Mouse (Mus musculus) stomach, embryonic 14.5 days (tissue): ENCODE measurements at regions not wholly inside any gene's neighbourhood (a gene's known extent, or its start where the extent isn't known, plus 50 kb on each side); places are given as distances from the start of the nearest gene placed in this dataset.
A peak's percentile ranks its signal among the peaks of the same experiment; 100 is the strongest.

Source experiments
- ATAC-seq: fragments of 200-750 bp; cut with Nextera tagmentation; 2 replicates; pipeline ENCODE4 v1.8.0; 2017; ENCODE audit warnings: low read depth, moderate TSS enrichment; ENCODE audit not compliant: insufficient number of reproducible peaks, insufficient read depth, low FRiP score
- H3K27ac ChIP-seq: fragments of 300-500 bp; sonication (generic); 2 replicates; pipeline ENCODE4 v1.5.1; 2014; ENCODE audit warnings: mild to moderate bottlenecking, low read length, moderate library complexity, mixed read lengths
- H3K27me3 ChIP-seq: fragments of 300-500 bp; sonication (generic); 2 replicates; pipeline ENCODE4 v1.6.1; 2014; ENCODE audit warnings: low read length, control low read depth, mixed read lengths; ENCODE audit not compliant: control insufficient read depth, insufficient read depth
- H3K36me3 ChIP-seq: fragments of 300-500 bp; sonication (generic); 2 replicates; pipeline ENCODE4 v1.6.1; 2014; ENCODE audit warnings: mild to moderate bottlenecking, control low read depth, low read length, moderate library complexity, mixed read lengths; ENCODE audit not compliant: control insufficient read depth, insufficient read depth
- H3K4me1 ChIP-seq: fragments of 300-500 bp; sonication (generic); 2 replicates; pipeline ENCODE4 v1.6.1; 2014; ENCODE audit warnings: low read length, control low read depth, mixed read lengths; ENCODE audit not compliant: control insufficient read depth, insufficient read depth
- H3K4me2 ChIP-seq: fragments of 300-500 bp; sonication (generic); replicated peaks from 2 replicates; pipeline ENCODE4 v1.6.1; 2014; ENCODE audit warnings: low read depth, low read length, control low read depth
- H3K4me3 ChIP-seq: fragments of 300-500 bp; sonication (generic); 2 replicates; pipeline ENCODE4 v1.5.1; 2014; ENCODE audit warnings: low read depth, low read length, control low read depth
- H3K9ac ChIP-seq: fragments of 300-500 bp; sonication (generic); replicated peaks from 2 replicates; pipeline ENCODE4 v1.6.1; 2014; ENCODE audit warnings: low read depth, mild to moderate bottlenecking, control low read depth, low read length, moderate library complexity, mixed read lengths
- H3K9me3 ChIP-seq: fragments of 300-500 bp; sonication (generic); 2 replicates; pipeline ENCODE4 v1.6.1; 2016; ENCODE audit warnings: low read depth, low read length, control low read depth; ENCODE audit not compliant: control insufficient read depth
- WGBS: fragments of 180-500 bp; shearing (Covaris S2); extraction: QIAGEN DNeasy Blood & Tissue Kit; methylation state at CpG from one replicate; pipeline ENCODE4 v1.1.7; 2014; 5-methylcytosine and 5-hydroxymethylcytosine counted together

DNA sequence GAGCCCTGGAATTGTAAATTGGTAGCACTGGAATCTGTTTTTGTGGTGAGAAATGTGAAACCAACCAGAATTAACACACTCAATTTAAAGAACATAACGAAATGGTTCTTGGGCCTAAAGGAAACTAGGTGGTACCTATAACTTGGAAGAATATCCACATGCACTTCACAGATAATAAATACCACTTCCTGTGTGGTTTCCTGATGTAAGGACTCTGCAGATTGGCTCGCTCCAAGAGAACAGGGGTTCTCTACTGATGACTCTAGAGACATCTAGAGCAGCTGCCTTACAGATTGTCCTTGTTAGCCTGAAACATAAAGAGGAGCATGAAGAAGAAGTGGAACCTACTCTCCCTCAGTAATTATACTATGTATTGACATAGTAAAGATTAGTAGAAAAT, 238.4 kb upstream of the Gm11042 start:
- Histone ChIP-seq H3K4me3 (no peak overlapping the region), H3K4me1 (no peaks in the 10 kb centered on the region), H3K36me3 (no peaks in the 10 kb centered on the region), H3K4me2 (no peak overlapping the region), H3K9me3 (no peaks in the 10 kb centered on the region), H3K27ac (no peak overlapping the region), H3K9ac (no peak overlapping the region), H3K27me3 (no peaks in the 10 kb centered on the region)
- no peak for ATAC-seq
- 78% methylated on average over 2 of the region's 2 CpGs for WGBS

DNA sequence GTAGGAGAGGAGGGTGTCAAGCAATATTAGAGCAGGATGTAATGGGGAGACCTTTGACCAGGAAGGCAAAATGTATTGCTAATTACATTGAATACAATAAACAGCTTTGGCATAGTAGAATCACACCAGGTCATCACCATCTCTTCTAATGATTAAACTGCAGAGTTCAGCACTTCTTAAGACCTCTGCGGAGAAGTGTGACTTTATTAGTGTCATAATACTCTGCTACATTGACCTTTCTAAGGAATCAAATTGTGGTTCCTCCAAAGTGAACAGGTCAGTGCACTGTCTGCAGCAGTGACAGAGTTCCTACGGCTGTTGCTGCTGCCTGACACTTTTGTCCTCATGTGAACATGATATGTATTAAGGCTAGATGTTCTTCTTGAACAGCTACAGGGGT, 228.0 kb upstream of the Gm11042 start:
- 79% methylated on average over 2 of the region's 2 CpGs for WGBS
- no peak for ATAC-seq
- Histone ChIP-seq H3K27me3 (no peaks in the 10 kb centered on the region), H3K27ac (no peak overlapping the region), H3K36me3 (no peaks in the 10 kb centered on the region), H3K9me3 (no peaks in the 10 kb centered on the region), H3K4me3 (no peak overlapping the region), H3K4me1 (no peaks in the 10 kb centered on the region), H3K9ac (no peak overlapping the region), H3K4me2 (no peak overlapping the region)

DNA sequence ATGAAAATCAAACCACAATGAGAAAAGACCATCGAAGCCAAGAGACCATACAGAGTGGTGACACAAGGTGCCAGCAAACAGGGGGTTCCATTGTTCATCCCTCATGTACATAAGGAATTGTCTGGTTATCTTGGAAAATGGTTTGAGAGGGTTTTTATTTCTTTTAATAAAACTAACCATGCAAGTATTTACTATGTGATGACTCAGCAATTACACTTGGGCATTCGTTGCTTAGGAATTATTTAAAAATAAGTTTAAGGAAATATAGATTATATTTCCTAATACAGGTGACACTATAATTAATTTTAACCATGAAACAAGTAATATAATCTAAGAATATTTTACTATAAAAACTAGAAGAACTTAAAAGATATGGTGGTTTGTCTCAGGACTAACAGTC, 218.7 kb upstream of the Gm11042 start:
- Histone ChIP-seq H3K4me1 (no peaks in the 10 kb centered on the region), H3K27me3 (no peaks in the 10 kb centered on the region), H3K9me3 (no peaks in the 10 kb centered on the region), H3K9ac (no peak overlapping the region), H3K36me3 (no peaks in the 10 kb centered on the region), H3K4me3 (no peak overlapping the region), H3K27ac (no peak overlapping the region), H3K4me2 (no peak overlapping the region)
- ATAC-seq, result no peak
- 82% methylated on average over 2 of the region's 2 CpGs for WGBS

DNA sequence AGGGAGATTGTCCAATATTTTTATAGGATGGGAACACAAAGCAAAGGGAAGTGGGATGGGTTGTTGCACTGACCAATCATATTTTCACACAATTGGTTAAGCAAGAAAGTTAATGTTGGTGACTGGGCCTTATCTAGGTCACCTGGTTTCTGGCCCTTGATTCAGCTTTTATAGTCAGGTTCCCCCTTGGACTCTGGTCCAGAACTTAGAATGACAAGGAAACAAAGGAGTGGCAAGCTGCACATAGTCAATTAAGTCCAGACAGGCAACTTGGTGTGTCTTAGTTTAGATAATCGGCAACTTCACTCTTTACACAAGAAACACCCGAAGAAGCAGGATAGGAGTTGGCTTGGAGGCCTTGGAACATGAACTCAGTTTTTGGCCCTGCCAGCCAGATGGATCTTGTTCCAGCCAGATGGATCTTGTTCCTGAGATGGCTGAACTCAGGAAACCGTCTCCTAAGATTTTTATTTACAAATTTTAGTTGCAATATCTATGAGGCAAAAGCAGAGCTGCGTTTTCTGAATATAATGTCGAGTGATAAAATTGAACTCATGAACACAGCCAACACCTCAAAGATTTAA, 212.9 kb upstream of the Gm11042 start:
- Histone ChIP-seq H3K4me1 (no peaks in the 10 kb centered on the region), H3K27ac (peak overlapping the region; percentile 44; the same call in 1 of the 2 replicates), H3K36me3 (no peaks in the 10 kb centered on the region), H3K9ac (no peak overlapping the region), H3K4me3 (no peak overlapping the region), H3K9me3 (no peaks in the 10 kb centered on the region), H3K27me3 (no peaks in the 10 kb centered on the region), H3K4me2 (no peak overlapping the region)
- no peak for ATAC-seq
- WGBS, result 45% methylated on average over 5 of the region's 5 CpGs

DNA sequence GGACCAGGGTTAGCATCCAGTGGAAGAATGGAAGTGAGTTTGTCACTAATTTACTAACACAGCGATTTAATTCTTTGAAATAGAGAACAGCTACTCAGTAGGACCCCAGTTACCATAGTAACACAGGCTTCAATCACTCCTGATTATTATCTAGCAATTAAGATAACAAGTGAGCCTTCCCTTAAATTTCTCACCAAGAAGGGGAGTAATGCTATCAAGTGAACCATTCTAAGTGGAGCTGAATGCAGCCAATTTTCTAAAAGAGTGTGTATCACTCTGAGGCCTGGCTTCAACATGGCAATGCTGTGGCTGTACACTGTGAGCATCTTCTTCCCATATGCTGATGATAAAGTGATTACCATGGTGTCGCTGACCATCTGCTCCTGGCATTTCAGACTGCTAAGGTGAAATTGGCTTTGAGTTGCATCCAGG, 211.0 kb upstream of the Gm11042 start:
- Histone ChIP-seq H3K36me3 (no peaks in the 10 kb centered on the region), H3K4me1 (no peaks in the 10 kb centered on the region), H3K9ac (no peak overlapping the region), H3K4me2 (no peak overlapping the region), H3K4me3 (no peak overlapping the region), H3K27me3 (no peaks in the 10 kb centered on the region), H3K27ac (no peak overlapping the region), H3K9me3 (no peaks in the 10 kb centered on the region)
- WGBS, result 68% methylated on average over 2 of the region's 2 CpGs
- no peak for ATAC-seq

DNA sequence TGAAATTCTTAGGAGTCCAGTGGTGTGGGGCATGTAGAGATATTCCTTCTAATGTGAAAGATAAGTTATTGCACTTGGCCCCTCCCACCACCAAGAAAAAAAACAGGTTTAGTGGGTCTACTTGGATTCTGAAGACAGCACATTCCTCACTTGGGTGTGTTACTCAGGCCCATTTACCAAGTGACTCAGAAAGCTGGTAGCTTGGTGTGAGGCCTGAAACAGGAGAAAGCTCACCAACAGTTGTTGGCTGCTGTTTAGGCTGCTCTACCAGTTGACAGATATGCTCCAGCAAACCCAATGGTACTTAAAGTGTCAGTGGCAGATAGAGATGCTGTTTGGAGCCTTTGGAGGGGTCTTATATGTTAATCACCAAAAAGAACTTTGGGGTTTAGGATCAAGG, 207.8 kb upstream of the Gm11042 start:
- Histone ChIP-seq H3K9ac (no peak overlapping the region), H3K9me3 (no peaks in the 10 kb centered on the region), H3K27me3 (no peaks in the 10 kb centered on the region), H3K4me2 (no peak overlapping the region), H3K4me3 (no peak overlapping the region), H3K27ac (no peak overlapping the region), H3K4me1 (no peaks in the 10 kb centered on the region), H3K36me3 (no peaks in the 10 kb centered on the region)
- no peak for ATAC-seq

DNA sequence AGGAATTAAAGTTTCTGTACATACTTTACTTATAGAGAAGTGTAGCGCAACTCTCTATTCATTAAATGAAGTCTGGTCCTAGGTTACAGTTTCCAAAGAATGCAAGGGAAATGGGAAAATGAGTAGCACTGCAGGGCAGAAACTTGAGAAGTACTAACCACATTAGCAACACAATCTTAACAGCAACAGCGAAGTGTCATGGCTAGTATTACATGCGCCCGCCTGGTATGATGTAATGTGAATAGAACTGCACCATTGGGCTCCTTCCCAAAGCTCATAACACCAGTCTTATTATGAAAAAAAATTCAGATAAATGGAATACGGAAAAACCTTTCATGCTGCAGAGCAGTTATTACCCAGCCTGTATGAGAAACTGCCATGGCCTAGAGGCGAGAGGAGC, 201.8 kb upstream of the Gm11042 start:
- no peak for ATAC-seq
- no peak overlapping the region for H3K9ac ChIP-seq
- H3K27me3 ChIP-seq, result no peaks in the 10 kb centered on the region
- no peak overlapping the region for H3K4me2 ChIP-seq
- no peaks in the 10 kb centered on the region for H3K9me3 ChIP-seq
- no peaks in the 10 kb centered on the region for H3K4me1 ChIP-seq
- 89% methylated on average over 6 of the region's 6 CpGs for WGBS
- no peaks in the 10 kb centered on the region for H3K36me3 ChIP-seq
- H3K27ac ChIP-seq, result no peak overlapping the region
- H3K4me3 ChIP-seq, result no peak overlapping the region

DNA sequence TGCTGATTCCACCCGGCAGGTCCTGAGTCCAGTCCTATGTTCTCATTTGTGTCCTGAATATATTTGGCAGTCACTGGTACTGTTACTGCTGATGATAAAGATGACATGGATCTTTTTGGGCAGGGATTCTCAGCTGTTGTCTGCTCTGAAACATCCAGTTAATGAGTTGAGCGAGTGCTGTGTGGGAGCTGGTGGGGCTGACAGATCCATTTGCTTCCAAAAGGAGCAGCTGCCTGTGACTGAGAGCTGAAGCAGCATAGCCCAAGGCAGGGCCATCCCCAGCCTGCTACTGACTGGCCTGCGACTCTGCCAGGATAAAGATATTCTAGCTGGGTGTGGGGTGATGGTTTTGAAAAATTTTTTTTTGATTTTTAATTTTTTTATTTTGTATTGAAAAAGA, 200.3 kb upstream of the Gm11042 start:
- Histone ChIP-seq H3K4me3 (no peak overlapping the region), H3K4me2 (no peak overlapping the region), H3K27ac (no peak overlapping the region), H3K36me3 (no peaks in the 10 kb centered on the region), H3K4me1 (no peaks in the 10 kb centered on the region), H3K27me3 (no peaks in the 10 kb centered on the region), H3K9me3 (no peaks in the 10 kb centered on the region), H3K9ac (no peak overlapping the region)
- 54% methylated on average over 3 of the region's 3 CpGs for WGBS
- no peak for ATAC-seq

DNA sequence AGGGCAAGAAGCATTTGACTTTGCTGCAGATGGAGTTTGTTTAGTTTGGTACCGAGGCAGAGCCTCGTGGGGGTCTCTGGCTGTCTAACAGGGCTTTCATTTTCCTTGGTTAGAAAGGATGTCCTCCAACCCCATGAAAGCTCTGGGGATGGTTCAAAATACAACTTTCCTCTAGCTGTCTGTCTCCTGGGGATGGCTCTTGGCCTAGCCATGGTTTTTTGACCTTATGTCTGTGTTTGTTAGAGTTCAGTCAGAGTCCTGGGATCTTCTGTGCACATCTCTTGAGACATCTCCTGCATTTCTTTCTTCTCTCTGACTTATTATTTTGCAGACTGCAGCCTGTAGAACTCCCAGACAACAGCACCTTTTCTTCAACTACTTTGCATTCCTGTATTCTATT, 186.6 kb upstream of the Gm11042 start:
- Histone ChIP-seq H3K9ac (no peak overlapping the region), H3K9me3 (no peaks in the 10 kb centered on the region), H3K4me1 (no peaks in the 10 kb centered on the region), H3K27me3 (no peaks in the 10 kb centered on the region), H3K36me3 (no peaks in the 10 kb centered on the region), H3K4me3 (no peak overlapping the region), H3K27ac (no peak overlapping the region), H3K4me2 (no peak overlapping the region)
- 65% methylated on average over 2 of the region's 2 CpGs for WGBS
- no peak for ATAC-seq
